Mouse (Mus musculus) kidney, postnatal 4 days (tissue): ENCODE measurements at regions not wholly inside any gene's neighbourhood (a gene's known extent, or its start where the extent isn't known, plus 50 kb on each side); places are given as distances from the start of the nearest gene placed in this dataset.
A peak's percentile ranks its signal among the peaks of the same experiment; 100 is the strongest.

Experiments used
- DNase-seq, 2 experiments: peaks; one replicate each; pipeline ENCODE4 v3.0.0; 2021; ENCODE audit warnings: mixed read lengths in 2 of 2

DNA sequence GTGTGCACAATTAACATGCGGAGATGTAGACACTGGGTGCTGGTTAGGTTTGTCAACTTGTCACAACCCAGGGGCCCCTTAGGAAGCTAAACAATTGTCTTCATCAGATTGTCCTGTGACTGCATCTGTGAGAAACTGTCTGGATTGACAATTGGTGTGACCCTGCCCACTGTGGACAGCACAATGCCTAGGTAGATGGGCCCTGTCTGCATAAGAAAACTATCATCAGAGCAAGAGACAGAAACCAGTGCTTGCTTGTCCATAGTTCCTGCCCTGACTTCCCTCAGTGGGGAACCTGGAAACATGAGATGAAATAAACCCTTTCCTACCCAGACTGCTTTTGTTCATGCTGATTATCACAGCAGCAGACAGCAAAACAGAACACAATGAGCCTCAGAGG lies 63.5 kb upstream of the Tyw5 start:
- DNase-seq, result no peak

DNA sequence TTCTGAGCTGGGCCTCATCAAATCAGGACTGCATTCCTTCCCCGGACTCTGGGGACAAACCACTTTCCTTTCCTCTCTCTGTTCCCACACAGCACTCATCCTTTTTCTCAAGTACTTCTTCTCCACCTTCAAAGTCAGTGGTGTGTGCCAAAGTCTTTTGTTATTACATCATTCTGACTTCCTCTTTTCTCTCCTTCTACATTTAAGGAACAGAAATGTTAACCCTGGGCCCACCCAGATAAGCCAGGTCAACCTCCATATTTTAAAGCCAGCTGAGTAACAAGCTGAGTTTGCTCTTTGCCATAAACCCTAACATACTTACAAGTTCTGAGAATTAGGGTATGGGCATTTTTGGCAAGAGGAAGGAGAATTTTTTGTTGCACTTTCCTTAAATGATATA lies 65.3 kb upstream of the Tyw5 start:
- DNase-seq, result no peak

DNA sequence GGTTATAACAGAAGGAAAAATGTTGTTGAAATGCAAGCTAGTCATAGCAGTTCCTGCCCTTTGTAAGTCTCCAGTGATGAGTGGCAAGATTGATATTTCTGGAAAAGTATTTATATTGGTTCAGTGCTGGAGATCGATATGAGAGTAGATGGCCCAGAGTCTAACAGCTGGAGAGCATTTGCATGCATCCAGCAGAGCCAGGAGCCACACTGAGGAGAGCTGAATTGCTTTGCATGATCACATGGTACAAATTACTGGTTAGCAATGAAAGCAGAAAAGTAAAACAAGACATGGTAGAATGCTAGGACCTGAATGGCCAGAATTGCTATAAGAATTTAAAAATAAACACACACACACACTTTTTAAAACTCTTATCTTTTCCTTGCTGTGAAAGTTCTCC lies 70.8 kb upstream of the Tyw5 start:
- no peak for DNase-seq

DNA sequence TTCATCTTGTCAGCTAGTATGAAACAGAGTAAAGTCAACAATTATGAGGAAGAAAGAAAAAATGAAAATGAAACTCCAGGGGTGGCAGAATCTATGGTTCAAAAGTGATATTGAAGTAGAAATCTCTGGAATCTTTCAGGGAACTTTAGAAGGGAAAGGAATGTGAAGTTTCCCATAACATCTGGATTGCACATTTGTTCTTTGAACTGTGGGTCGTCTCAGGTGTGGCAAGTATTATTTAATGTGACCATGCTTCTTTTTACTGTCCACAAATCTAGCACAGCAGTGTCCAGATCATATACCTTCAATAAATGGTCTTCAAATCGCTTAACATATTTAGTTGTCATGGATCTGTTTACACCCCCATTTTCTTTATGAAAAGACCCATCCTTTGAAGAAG lies 71.2 kb upstream of the Tyw5 start:
- DNase-seq, result no peak

DNA sequence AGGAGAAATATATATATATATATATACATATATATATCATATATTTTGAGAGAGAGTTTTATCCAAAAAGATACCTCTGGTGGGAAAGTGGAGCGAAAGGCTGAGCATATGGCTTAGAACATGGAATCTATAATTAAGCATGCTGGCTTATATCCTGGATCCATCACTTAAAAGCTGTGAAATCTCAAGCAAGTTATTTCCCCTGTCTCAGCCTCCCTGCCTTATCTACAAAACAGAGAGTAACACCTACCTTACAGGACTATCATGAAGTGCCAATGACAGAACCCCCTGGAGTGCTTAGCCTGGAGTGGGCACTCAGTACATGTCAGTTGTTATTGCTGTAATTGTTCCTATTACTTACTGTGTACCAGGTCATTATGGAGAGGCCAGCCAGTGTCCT lies 71.9 kb upstream of the Tyw5 start:
- no peak for DNase-seq

DNA sequence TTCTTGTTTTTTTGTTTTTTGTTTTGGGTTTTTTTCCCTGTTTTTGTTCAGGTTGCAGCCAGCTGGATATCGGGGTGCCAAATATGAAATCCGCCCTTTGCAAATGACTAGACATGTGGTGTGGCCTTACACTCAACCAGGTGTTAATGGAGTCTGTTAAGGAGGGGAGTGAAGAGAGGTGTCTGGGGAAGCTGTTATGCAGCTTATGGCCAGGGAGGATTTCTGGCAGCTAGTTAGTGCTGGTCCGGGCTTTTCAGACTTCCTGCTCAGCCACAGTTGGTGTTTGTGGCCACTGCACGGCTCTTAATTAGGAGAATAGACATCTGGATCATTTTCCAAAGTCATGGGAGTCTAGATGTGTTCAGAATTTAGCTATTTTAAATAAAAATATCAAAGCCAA lies 72.7 kb upstream of the Tyw5 start:
- DNase-seq, result peak; percentile 9 to 18

DNA sequence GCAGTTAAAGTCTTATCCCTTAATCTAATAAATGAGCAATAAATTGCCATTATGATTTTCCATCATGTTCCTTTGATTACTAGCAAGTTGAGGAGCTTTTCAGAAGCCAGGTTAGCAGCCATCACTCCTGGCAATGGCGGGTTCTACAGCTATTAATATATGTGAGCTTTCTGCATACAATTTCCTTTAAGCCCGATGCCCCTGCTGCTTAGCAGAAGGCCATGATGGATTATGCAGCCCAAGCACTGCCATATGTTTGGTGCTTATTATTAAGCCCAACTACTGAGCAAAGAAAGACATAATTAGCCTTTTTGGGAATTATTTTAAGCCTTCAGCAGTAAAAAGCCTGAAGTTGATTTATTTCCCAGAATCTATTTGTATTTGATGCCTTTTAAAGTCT lies 82.3 kb upstream of the Tyw5 start:
- no peak for DNase-seq

DNA sequence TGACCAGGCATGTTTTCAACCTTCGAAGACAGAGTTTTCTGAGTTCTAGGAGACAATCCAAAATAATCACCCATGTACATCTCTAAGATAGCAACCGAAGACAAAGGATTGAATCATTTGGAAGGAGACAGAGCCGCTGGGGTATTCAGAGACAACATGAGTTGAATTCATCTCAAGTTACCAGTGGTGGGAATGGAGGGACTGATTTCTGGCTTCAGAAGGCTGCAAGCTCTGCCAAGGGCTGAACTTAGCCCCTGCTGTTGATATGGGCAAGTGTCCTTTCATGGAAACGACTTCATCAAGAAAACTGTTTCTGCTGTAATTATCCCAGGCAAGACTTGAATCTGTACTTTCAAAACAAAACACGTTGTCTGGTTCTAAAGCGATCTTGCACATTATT lies 82.7 kb upstream of the Tyw5 start:
- DNase-seq, result no peak

DNA sequence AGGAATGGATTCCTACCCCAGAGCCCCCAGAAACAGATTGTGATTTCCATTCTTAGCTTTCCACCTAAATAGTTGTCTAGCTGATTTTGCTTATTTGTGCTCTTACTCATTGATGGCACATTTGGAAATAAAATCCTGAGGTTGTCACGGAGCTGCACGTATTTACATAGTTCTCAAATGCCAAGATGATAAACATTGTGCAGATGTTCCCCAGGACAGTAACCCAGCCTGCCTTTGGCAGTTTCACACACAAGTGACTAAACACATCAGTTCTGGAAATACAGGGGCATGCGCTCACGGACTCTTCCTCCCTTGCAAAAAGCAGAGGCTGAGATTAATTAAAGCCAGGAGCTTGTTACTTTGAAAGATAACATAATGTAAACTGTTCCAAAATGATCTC lies 83.1 kb upstream of the Tyw5 start:
- DNase-seq, result no peak

DNA sequence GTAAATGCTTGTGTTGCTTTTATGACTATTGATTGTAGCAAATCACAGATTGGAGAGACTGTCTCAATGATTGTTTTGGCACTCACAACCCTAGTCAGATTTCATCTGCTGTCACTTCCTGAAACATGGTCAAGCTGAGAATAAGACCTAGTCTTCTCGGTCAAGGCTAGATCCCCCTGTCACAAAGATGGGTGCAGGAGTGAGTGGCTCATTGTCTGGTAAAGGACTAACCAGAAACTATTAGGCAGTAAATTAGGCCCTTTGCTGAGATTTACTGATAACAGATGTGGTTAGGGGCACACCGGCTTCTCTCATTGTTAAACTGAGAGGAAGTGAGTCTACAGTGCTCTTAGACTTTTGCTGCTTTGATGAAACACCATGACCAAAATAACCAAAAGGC lies 85.8 kb upstream of the Tyw5 start:
- no peak for DNase-seq

DNA sequence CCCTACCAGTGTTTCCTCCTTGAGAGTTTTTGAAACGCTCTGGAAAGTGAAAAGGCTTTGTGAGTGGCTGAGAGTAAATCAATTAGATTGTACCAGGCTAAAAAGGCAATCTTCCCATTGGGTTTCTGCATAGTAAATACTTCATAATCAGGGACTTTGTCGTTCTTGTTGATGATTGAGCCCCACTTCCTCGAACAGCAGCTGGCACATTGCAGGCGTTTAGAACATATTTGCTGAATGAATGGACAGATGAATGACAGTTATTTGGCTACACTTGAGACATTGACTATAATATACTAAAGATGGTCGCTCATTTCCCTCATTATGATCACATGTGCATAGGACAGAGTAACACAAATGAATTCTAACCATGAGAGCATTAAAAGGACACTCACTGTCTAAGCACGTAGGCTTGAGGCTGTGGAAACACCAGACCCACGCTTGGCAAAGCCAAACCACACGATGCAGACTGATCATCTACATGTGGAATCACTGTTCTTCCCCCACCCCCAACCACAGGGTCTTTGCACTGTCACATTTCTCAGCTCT lies 90.7 kb upstream of the Tyw5 start:
- no peak for DNase-seq

DNA sequence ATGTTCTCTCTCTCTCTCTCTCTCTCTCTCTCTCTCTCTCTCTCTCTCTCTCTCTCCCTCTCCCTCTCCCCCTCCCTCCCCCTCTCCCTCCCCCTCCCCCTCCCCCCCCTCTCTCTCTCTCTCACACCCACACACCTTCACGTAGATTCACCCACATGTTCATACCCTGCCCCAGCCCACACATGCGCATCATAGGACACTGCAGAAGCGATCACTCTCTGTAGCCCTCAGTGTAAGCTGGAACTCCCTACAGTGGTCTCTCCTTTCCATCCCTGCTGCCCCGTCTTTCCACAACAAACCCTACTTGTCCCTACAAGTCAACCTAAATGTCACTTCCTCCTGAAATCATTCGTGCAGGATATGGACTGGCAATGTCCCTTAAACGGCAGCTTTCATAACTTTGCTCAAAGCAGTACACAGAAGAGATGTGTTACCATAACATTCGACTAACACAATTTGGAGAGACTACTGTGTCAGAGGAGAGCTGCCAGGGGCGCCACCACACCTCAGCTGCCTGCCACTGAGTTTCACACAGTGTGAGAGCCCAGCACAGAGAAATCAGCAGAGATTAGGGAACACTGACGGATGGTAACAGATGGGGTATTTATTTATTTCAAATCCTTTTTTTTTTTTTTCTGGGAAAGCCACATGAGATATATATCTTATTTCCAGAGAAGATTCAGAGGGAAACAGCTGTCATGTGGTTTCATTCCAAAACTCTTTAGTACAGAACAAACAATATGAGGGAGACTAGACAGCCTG lies 103.6 kb upstream of the Tyw5 start:
- DNase-seq, result no peak

DNA sequence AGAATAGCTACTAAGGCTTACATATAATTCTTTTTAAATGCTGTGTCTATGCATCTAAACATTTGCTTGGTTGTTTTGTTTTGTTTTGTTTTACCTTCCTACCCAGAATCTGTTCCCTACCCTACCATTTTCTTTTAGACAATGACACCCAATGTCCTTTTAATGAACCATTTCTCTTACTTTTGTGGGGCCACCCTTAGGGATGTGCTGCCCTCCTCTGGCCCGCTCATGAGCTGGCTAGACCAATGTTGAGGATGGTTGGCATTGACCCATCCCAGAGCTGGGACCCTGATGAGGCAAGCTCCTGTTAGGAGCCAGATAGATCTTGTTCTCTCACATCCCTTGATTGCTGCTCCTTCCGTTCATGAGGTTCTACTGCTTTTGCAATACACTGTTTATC lies 105.0 kb upstream of the Tyw5 start:
- DNase-seq, result no peak

DNA sequence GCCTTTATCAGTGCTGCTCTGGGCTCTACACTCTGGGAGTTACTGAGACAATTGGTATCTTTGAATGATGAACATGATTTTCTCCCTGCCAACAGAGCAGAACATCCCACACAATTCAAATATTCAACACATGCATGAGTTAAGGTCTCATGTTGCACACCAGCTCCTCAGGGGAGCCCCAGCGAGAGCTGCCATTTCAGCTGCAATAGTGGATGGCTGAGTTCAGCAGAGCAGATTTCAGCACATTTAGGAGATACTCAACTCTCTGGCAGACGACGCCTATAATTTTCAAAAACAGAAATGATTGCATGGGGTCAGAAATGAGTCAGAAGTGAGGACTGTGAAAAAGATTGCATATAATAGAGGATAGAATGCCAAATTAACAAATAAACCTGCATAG lies 105.6 kb upstream of the Tyw5 start:
- no peak for DNase-seq

DNA sequence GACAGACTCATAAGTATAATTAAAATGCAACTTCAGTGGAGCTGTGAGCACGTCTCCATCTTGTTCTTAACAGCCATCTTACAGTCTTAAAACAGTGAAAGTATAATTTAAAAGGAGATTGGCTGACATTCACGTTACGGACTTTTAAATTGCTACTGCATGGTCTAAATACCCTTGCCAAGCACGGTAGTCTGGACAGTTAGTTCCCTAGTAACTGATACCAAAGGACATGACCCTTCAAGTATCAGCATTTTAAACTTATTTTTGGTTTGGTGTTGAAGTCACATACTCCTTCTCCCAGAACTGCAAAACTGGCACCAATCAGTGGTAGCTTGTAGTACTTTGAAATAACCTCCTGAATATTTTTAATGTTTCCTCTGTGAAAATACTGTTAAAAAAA lies 119.1 kb upstream of the Tyw5 start:
- no peak for DNase-seq

DNA sequence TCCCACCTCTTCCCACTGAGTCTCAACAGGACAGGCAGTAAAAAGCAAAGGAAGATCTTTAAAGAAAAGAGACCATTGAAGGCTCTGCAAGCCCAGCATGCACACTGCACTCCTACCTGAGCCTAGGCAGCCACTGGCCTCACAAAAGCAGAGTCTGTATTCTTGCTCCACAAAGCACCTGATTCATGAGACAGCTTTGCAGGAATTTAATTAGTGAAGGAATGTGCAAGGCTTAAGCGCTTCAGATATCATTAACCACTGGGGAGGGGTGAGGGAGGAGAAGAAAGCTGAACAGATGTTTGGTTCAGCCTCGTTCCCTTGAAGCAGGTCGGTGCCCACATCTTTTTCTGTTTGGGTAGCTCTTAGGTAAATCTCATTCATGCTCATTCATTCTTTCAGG lies 121.8 kb upstream of the Tyw5 start:
- peak; percentile 33 to 57 for DNase-seq

DNA sequence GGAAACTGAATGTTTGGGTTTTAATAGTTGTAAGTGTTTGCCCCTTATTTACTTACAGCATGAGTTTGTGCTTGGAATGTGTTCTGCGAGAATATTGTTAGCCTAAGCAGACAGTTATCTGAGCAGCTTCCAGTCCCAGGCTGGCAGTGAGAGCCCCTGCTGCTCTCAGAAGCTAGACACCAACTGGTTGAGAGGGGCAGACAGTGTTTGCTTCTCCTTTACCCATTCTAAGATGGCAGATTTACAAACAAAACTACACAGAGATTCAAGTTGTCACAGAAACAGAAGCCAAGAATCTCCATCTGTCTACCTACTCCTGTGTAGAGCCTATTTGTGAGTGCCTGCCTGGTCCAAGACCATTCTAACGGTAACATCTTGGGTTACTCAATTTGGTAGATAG lies 122.4 kb upstream of the Tyw5 start:
- DNase-seq, result no peak

DNA sequence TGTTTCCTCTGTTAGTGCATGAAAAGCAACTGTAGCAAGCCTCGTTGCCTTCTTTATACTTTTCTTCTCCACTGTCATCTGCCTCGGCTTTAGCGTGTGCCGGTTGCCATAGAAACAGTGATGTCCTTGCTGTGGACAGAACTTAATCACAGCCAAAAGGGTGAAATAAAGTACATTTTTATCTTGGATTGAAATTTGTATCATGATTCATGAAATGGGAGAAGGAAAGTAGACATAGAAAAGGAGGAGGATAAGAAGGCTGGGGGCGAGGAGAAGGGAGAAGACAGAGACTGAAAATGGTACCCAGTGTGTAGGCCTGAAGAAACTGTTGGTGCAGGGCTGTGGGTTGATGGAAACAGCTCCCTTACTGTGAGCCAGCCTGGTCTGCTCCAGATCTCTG lies 130.5 kb upstream of the Tyw5 start:
- no peak for DNase-seq

DNA sequence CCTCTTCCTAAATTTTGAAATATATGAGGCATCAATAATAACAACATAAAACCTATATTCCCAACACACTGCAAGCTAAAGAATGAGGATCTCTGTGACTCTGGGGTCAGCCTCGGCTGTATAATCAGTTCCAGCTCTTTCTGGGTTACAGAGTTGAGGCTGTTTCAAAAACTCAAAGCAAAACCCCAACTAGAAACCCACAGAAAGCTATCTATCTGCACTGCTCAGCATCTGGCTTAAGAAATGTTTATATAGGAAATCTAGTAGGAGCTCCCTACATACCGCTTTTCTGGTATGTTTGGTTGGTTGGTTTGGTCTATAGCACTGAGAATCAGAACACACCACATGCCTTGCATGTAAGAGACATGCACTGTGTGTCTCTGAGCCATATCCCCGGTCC lies 137.8 kb upstream of the Tyw5 start:
- no peak for DNase-seq

DNA sequence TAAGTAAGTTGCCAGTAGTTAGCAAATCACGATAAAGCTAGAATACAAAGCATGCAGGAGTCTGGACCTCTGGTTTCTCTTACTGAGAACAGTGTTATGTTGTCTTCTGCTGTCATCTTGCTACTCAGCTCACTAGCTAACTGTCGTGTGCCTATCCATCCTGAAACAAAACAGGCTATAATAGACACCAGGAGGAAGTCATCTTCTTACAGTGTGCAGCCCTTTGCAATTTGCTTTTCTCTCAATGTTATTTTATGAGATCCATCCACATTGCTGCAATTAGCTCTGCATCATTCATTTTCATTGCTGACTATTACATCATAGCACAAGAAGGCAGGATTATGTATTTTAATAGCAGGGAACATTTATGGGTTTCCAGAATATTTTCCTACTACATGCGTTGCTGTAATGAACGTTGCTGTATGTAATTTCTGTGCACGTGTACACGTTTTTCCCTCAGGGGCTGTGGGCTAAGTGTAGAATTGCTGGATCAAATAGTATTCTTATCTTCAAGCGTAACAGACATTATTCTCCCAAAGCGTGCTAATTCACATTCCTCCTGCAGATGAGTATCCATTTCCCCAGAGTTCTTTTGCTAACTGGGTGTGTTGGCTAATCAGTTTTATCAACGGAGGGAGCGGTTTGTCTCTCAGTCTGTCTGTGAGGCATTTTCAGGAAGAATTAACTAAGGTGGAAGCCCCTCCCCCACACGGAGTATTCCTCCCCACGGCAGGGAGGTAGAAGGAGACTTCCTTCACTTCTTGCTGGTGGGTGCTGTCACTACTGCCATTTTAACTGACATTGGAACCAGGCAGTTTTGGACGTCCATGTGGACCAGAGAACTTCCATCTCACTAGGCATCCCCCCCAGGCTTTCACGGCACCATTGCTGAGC lies 139.1 kb upstream of the Tyw5 start:
- DNase-seq, result peak in 1 of 2 experiments; percentile 17

DNA sequence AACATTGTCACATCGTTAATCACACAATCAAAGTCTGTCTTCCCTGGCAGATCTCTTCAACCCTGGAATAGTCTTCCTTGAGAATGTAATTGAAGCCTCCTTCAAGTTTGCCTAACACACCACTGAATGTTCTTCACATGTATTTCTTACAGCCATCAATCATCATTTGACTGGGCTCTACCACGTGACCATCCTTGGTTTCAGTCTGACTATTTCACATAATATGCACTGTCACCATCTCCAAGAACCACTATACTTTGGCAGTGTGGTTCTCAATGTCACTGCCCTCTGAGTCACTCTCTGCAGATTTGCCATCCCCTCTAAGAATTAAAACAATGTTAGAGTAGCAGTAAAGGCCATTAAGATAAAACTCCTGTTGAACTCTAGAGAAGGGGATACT lies 154.6 kb upstream of the Tyw5 start:
- no peak for DNase-seq

DNA sequence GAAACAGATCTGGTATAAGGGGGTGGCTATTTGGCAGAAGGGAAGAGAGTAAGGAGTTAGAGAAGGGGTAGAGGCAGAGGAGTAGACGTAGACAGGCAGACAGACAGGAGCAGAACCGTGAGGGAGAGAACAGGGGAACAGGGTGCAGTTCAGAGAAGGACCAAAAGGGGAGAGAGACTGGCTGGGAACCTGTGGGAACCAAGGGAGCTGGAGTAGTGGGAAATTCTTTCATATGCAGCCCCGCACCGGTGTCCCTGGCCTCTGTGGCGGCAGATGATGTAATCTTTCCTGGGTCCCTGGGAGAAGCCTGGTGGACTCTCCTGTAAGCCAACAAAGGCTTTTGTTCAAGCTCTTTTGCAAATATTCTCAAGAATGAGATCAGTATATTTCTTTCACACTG lies 157.8 kb upstream of the Tyw5 start:
- no peak for DNase-seq

DNA sequence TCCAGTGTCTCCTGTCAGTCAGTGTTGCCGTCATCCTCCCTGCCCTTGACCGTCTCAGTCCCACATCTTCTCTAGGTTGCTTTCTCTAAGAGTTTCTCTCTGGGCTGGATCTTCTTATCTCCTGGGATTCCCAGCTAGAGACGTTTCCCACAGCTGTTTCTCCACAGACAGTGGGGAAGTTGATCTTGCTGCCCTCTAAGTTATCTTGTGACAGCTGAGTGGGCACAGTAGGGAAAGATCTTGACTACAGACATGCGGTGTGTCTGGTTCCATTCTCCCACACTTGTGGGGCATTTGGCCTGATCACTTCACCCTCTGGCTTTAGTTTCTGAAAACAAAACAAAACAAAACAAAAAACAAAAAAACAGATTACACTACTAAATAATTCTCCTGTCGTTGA lies 165.2 kb upstream of the Tyw5 start:
- no peak for DNase-seq

DNA sequence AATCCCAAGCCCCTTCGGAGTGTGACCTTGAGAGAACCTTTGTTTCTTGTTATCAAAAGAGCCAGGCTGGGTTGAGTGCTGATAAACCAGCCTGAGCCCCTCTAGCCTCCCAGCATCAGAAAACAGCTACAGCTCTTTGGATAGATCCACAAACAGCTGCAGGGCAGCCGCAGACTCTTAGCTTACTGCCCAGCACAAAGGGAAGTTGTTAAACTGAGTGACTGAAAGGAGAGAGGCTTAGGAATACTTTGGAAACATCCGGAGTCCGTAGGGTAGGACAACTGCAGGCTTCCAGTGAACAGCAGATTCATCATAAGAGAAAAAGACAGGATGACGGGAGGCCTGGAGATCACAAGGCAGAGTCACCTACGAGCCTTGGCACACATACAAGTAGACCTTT lies 166.9 kb upstream of the Tyw5 start:
- no peak for DNase-seq
